Mouse (Mus musculus): ENCODE data around the gene Osbpl9.

Gene Osbpl9

GRCm38 (mm10) chr4:109136475-109137125, 65.5 kb downstream of the Osbpl9 start:
- intact Hi-C loops (cut with DNase I), result no loop called here

- intact Hi-C loops (cut with DNase I), result no loop called here
Measured at GRCm38 (mm10) chr4:109134955-109135354, 67.1 kb downstream of the Osbpl9 start.

- intact Hi-C loops (cut with DNase I), result no loop called here
Measured at GRCm38 (mm10) chr4:109131256-109131872, 70.7 kb downstream of the Osbpl9 start.

GRCm38 (mm10) chr4:109128971-109129370, 73.1 kb downstream of the Osbpl9 start:
- intact Hi-C loops (cut with DNase I), result no loop called here

GRCm38 (mm10) chr4:109128017-109128416, 74.1 kb downstream of the Osbpl9 start:
- intact Hi-C loops (cut with DNase I), result no loop called here

GRCm38 (mm10) chr4:109126834-109127564, 75.1 kb downstream of the Osbpl9 start:
- intact Hi-C loops (cut with DNase I), result no loop called here

- intact Hi-C loops (cut with DNase I), result no loop called here
Measured at GRCm38 (mm10) chr4:109125746-109126425, 76.2 kb downstream of the Osbpl9 start.

GRCm38 (mm10) chr4:109122830-109123555, 79.1 kb downstream of the Osbpl9 start:
- intact Hi-C loops (cut with DNase I), result no loop called here

- intact Hi-C loops (cut with DNase I), result no loop called here
Measured at GRCm38 (mm10) chr4:109120735-109121134, 81.3 kb downstream of the Osbpl9 start.

- intact Hi-C loops (cut with DNase I), result no loop called here
Measured at GRCm38 (mm10) chr4:109119641-109120125, 82.4 kb downstream of the Osbpl9 start.

- intact Hi-C loops (cut with DNase I), result no loop called here
Measured at GRCm38 (mm10) chr4:109118327-109118659, 83.8 kb downstream of the Osbpl9 start.

- intact Hi-C loops (cut with DNase I), result no loop called here
Measured at GRCm38 (mm10) chr4:109117596-109118326, 84.3 kb downstream of the Osbpl9 start.

- intact Hi-C loops (cut with DNase I), result no loop called here
Measured at GRCm38 (mm10) chr4:109116938-109117337, 85.1 kb downstream of the Osbpl9 start.

GRCm38 (mm10) chr4:109116494-109116893, 85.6 kb downstream of the Osbpl9 start:
- intact Hi-C loops (cut with DNase I), result no loop called here

- intact Hi-C loops (cut with DNase I), result no loop called here
Measured at GRCm38 (mm10) chr4:109115742-109116141, 86.3 kb downstream of the Osbpl9 start.

- intact Hi-C loops (cut with DNase I), result no loop called here
Measured at GRCm38 (mm10) chr4:109114308-109114707, 87.8 kb downstream of the Osbpl9 start.

- intact Hi-C loops (cut with DNase I), result no loop called here
Measured at GRCm38 (mm10) chr4:109112915-109113505, 89.1 kb downstream of the Osbpl9 start.

GRCm38 (mm10) chr4:109110978-109111377, 91.1 kb downstream of the Osbpl9 start:
- intact Hi-C loops (cut with DNase I), result no loop called here

- intact Hi-C loops (cut with DNase I), result loop anchor here (5.0 kb wide), 1 partner anchor 38 kb away; no protein-coding TSS in a partner anchor
Measured at GRCm38 (mm10) chr4:109109686-109110085, 92.4 kb downstream of the Osbpl9 start.

- intact Hi-C loops (cut with DNase I), result loop anchor here (5.0 kb wide), 1 partner anchor 38 kb away; no protein-coding TSS in a partner anchor
Measured at GRCm38 (mm10) chr4:109109012-109109411, 93.1 kb downstream of the Osbpl9 start.

All from adrenal gland (tissue).